Mouse (Mus musculus) cerebellum, postnatal 4 days (tissue): ENCODE results near the gene Cenpw.

Experiments
- DNase-seq, 2 experiments: peaks; one replicate each; pipeline ENCODE4 v3.0.0; 2022; ENCODE audit warnings: low spot score in 2 of 2, mixed read lengths in 1 of 2

The Cenpw gene

DNA sequence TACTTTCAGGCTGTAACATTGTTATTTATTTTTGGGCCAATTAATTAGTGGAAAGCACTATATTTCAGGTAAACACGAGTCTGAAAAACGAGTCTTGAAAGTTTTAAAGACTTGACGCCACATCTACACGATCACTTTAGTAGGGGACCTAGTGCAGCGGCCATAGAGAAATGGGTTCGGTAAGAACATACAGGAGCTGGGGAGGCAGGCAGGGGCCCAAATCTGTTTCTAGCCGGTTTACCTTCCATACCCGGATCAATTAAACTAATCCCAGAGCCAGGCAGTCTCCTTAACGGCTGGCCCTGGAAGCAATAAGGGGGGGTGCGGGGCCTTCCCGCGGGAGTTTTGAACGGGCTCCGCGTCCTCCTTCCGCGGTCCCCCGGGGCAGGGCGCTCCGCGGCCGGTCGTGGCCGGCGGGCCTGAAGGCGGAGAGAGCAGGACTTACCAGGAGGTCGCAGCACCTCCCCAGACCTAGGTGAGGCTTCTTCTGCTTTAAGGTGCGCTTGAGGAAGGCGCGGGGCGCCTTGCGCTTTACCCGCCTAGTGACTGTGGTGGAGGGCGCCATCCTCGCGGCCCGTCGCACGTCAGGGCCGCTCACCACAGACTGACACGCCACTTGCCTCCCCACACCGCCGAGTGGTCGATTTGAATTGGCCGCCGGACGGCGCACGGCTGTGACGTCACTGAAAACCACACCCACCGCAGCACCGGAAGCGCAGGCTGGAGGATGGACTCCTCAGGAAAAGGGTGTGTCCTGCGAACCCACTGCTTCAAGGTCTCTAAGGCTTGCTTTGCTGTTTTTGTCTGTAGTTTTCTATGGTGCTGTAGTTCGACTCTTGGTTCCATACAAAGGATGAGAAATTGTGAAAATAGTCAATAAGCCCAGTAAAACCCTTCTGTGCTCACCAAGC lies at the start of gene Cenpw:
Gene Cenpw, minus strand, starts transcription at position 645 of the 911 bp plus-strand sequence.
- DNase-seq: peak; percentile 82 to 92

DNA sequence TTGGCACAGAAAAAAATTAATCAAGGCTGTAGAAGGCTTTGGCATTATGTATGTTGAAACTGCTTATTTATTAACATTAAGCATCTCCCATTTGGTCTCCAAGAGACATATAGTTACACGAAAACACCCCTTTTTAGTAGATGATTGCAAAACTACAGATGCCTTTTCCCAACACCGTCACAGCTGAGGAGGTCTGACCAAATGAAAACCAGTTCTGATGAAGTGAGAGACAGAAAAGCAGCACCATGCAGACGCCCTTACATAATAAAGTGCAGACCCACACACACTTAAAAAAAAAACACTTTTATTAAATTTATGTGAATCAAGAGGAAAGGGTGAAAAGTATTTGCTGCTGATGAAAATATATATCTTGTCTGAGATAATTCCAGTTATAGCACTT lies 49.3 kb upstream of the Cenpw start:
- no peak for DNase-seq

DNA sequence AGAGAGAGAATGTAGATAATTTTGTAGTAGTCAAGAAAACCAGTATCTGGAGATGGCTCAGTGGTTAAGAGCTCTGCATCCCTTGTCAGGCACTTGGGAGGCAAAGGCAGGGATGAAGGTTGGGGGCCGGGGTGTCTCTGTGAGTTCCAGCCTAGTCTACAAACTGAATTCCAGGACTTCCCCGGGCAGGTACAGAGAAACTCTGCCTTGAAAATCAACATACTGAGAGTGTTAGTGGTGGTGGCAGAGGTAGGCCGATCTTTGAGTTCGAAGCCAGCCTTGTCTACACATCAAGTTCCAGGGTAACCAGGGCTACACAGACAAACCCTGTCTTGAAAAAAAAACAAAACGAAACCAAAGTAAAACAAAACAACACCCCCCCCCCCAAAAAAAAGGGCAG lies 859 bp downstream of the Cenpw start:
- DNase-seq: no peak

DNA sequence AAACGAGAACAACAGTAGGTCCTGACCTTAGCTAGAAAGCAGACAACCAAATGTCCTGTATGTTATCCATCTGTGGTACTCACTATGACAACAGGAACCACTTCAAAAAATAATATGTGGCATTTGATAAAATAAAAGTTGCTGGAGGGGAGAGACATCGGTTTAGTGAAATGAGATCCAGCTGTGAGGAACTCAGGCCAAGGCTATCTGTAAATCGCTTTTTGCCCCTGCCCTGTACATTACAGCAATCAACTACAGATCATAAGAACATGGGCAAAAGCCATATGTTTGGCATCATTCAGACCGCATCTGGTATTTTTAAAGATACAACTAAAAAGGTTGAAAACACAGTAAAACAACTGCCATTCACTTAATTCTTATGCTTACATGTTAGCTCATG lies 32.7 kb downstream of the Cenpw start:
- no peak for DNase-seq
